Mouse (Mus musculus): ENCODE data around the gene Cpeb2.

Gene Cpeb2

DNA sequence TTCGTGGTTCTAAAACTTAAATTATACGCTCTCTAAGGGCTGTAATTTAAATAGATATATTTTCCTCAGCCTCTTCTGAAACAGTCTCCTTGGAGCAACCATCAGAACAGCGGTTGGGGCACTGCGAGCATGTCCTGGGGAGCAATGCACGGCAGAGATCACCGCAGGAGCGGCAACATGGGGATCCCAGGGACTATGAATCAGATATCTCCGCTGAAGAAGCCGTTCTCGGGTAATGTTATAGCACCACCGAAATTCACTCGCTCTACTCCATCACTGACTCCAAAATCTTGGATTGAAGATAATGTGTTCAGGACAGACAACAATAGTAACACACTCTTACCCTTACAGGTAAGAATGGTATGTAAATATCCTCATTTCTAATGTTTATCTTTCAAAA, 4.3 kb downstream of the Cpeb2 start:
- DNase-seq (ENCODE audit: extremely low read depth, low read depth, low spot score): no peak

DNA sequence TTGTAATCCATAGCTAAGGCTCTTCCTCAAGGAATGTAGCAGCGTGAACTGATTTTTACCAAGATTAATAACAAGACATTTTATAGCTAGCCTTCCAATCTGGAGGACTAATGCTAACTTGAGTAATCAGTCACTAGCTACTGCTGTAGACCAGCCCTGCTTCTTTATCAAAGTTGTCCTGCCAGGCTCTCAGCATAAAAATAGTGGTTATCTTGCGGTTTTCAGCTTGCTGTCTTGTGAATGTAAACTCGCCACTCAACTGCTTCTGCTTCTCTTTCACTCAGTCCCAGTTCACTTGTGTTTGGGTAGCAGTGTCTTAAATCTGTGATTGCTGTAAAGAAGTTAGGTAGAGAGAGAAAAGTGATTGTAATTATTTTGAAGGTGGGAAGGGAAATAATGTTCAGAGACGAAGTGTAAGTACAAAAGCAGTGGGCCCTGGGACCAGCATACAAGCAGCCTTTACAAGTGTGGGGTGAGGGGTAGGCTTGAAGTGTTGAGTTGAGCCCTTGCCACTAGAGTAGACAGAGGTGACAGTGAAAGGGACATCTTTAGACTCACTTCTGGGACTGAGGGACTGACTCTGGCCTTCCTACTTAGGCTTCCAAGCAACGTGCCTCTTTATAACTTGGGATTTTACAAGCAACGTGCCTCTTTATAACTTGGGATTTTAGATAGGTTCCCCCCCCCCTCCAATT, 6.3 kb downstream of the Cpeb2 start:
- no peak for DNase-seq (ENCODE audit: extremely low read depth, low read depth, low spot score)

DNA sequence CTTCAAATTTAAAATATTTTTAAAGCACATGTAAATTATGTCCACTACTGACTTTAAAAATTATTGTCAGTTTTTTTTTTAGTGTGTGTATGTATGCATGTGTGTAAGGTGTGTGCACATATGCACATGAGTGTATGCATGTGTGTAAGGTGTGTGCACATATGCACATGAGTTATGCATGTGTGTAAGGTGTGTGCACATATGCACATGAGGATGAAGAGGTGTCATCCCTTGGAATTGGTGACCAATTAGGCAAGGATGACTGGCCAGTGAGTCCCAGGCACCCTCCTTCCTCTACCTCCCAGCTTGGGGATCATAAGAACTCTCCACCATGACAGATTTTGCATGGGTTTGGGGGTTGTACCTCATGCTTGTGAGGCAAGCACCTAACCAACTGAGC, 7.8 kb downstream of the Cpeb2 start:
- no peak for DNase-seq (ENCODE audit: extremely low read depth, low read depth, low spot score)

DNA sequence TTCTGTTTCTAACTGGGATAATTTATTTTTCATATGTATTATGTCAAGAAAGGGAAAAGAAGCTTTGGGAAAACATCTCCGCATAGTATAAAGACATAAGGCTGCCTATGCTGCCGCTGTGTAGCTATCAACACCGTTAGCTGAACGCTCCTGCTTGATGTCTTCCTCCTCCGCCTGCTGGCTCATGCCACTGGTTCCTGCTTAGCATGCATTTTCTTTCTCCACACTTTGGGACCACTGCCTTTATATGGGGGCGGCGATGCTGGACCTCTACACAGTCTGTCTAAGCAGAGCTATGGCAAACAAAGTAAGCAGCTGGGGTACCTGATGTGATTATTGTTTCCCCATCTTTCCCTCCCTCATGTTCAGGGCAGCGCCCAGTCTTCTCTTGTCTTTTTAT, 13.3 kb downstream of the Cpeb2 start:
- no peak for DNase-seq (ENCODE audit: extremely low read depth, low read depth, low spot score)

DNA sequence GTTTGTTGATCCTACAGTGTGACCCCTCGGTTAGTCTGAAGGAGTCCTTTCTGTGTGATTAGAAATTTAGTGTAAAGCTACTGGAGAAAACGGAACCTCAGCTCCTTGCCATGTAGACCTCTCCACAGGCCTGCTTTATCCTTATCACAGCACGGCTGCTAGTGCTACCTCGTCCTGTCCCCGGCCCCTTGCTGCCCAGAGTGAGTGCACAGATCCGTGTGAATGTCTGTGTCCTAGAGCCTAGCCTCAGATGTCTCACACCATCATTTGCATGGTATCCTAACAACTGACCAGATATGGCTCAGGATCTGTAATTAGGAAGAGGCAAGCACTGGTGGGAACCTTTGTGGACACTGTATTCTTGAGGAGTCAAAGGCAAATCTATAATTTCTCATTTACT, 14.0 kb downstream of the Cpeb2 start:
- DNase-seq (ENCODE audit: extremely low read depth, low read depth, low spot score): no peak

DNA sequence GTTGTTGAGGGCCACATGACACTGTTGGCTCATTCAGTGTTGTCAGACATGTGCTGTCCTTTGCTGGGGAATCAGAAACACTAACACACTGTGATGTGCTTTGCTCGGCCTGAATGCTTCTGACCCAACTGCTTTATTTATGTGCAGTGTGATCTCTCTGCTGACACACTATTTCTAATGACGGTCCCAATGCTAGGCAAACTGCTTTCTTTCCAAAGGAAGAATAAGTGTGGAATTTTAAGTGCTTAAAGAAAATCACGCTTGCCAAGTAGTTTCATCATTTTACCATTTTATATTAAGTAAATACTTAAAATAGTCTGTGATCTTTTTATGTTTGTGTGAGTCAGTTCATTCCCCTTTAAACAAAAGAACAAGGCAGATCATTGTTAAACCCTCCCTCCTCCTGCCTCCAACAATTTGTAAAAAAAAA, 15.0 kb downstream of the Cpeb2 start:
- no peak for DNase-seq (ENCODE audit: extremely low read depth, low read depth, low spot score)

DNA sequence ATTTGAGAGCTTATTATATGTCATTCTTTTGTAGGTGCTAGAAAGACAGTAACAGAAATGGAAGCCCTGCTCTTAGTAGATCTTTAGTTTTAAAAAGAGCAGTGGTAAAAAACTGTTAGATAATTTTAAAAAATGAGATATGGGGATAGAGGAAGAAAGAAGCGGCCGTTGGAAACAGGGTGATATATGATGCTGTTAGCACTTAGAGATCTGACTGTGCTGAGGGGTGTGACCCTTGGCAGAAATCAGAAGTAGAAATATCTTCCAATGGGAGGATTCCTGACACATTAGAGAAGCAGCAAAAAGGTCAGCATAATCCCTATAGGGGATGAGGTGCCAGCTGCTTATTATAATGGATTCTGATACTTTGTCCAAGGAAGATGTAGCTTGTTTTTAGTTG, 24.5 kb downstream of the Cpeb2 start:
- no peak for DNase-seq (ENCODE audit: extremely low read depth, low read depth, low spot score)

DNA sequence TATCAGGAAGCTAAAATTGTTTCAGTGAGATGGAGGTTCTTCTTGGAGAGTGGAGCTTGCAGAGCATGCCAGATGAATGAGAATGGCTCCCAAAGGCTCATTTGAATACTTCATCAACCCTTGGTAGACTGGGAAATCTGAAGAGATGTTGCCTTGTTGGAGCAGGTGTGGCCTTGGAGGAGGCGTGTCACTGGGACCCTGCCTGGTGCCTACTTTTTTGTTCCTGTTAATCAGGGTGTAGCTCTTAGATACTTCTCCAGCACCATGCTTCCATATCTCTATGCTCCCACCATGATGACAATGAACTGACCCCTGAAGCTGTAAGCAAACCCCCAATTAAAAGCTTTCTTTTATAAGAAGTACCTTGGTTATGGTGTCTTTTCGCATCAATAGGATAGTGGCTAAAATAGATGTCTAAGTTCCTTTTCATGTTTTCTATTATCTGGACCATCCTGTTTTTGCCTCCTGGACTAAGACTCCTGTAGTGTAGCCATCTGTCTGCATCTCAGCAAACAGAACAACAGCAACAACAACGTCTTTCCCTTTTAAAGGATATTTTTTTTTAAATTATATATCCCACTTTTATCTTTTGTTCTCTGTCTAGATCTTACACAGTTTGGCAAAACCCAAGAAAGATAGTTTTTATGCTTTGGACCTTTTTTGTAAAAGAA, 25.6 kb downstream of the Cpeb2 start:
- no peak for DNase-seq (ENCODE audit: extremely low read depth, low read depth, low spot score)

DNA sequence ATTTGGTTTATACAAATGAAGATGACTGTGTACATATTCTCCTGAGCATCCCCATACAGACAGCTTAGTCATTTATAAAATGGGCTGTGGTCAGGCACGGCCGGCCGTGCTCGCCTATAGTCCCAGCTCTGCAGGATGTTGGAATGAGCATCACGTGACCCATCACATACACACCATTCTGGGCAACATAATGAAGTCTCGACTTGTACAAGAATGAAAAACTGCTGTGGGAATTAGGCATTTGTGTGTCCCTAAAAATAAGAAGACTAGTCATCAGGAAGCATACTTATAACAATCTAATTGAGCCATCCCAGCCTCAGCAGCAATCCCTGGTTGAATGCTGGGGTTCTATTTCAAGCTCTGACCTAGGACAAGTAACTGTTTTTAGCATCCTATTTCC, 28.8 kb downstream of the Cpeb2 start:
- no peak for DNase-seq (ENCODE audit: extremely low read depth, low read depth, low spot score)

DNA sequence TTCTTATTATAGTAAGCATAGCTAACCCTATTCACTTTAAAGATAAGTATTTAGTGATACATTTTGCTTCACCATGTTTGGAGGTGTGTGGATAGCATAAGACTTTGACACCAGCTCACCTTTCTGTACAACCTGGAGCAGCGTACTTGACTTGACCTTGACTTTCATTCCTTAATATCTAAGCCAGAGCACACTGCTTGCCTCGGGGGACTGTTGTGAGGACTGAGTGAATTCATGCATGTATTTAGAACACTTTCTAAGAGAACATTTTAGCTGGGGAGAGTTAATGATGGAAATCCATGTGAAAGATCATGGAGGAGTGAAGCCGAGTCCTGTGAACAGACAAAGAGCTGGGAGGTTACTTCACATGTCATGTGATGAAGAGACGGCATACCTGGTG, 31.0 kb downstream of the Cpeb2 start:
- no peak for DNase-seq (ENCODE audit: extremely low read depth, low read depth, low spot score)

DNA sequence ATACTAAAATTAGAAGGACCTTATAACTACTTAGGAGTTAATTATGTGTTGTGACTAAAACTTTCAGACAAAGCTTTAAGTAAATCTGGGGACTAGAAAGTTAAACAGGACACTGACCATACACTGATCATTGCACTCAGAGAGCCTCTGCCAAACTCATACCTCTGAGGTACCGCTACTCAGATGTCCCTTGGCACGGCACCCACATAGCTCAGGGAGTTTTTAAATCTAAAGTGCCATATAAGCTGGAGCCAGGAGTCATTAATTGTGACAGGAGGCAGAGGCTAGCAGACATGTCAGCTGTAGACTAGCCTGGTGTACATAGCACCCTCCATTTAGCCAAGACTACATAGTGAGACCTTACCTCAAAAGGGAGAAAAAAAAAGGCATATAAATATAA, 31.7 kb downstream of the Cpeb2 start:
- DNase-seq (ENCODE audit: extremely low read depth, low read depth, low spot score): no peak

DNA sequence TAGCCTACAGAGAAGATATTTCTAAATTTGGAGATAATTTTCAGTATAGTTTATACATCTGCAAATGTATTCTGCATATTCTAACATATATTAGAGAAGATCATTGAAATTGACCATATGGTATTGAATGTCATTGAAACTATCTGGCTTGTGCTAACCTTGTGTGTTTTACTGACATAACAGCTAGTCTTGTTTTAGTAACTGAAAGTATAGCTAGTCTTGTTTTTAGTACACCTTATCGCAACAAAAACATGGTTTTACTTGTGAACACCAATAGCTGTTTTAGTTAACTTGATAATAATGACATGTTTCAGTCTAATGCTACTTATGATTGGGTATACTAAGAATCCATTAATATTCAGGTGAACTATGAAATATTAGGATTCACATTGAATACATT, 45.0 kb downstream of the Cpeb2 start:
- DNase-seq (ENCODE audit: extremely low read depth, low read depth, low spot score): no peak

DNA sequence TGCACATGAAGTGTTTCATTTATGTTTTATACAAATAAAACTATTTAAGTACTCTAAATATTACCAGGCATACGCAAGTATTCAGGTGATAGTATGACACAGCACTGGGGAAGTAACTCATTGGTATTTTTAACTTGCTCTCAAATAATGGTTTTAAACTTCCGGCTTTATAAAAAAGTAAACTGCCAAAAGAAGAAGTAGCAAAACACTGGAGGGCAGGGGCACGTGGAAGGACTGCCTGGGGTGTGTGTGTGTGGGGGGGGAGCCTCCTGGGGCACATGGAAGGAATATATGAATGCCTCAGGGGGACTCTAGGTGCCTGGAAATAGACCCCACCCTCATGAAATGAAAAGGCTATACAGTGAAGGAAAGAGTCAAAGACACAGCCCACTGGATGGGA, 46.8 kb downstream of the Cpeb2 start:
- no peak for DNase-seq (ENCODE audit: extremely low read depth, low read depth, low spot score)

DNA sequence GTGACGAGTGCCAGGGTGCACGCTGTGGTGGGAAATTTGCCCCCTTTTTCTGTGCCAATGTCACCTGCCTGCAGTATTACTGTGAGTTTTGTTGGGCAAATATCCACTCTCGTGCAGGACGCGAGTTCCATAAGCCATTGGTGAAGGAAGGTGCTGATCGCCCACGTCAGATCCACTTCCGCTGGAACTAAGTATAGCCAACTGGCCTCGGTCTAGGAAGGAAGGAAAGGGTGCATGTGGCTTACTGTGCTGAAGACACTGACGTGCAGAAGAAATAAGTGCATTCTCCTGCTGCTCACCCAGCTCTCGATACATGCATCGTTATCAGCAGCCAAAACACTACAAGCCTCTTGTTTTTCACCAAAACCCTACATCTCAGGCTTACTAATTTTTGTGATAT, 52.8 kb downstream of the Cpeb2 start:
- no peak for DNase-seq (ENCODE audit: extremely low read depth, low read depth, low spot score)

DNA sequence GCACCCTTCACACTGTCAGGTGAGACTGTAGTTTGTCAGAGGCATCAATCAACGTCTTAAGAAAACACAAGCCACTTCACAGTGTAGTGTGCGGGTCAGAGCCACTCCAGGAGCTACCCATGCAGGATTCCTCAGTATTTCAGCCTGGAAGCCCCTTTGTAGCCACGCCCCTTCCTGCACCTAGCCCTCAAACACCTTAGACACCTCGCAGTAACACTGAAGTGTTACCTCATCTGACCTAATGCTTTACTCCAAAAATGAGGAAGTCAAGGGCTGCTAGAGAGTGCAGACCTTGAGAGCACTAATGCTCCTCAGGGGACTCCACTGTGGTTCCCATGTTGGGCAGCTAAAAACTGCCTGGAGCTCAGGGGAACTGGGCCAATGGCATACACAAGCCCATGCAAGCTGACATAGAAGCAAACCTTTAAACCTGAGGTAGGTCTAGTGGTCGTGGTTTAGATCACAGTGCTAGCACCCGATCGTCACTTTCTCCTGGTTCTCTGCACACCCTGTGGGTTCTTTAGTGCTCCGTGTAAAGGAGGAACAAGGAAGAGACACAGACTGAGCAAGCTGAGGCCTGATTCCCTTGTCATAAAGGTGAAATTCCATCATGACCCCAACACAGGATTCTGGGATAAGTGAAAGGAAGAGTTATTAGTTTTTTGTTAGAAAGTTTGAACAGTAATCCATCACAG, 56.9 kb downstream of the Cpeb2 start:
- DNase-seq (ENCODE audit: extremely low read depth, low read depth, low spot score): no peak

DNA sequence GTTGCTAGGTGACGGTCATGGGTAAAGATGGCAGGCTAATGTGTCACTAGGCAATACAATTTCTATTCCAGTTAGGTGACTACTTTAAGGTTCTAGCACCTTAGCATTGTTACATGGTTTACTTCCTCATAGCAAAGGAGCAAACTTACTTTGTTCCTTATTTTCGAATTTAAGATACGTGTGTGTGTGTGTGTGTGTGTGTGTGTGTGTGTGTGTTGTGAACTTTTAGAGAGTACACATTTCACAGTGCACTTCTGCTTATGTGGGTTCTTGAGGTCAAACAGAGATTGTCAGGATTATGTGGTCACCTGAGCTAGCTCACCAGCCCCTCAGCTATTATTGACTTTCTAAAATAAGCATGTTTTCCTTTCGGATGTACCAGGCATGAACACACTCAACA, 60.2 kb downstream of the Cpeb2 start:
- no peak for DNase-seq (ENCODE audit: extremely low read depth, low read depth, low spot score)

DNA sequence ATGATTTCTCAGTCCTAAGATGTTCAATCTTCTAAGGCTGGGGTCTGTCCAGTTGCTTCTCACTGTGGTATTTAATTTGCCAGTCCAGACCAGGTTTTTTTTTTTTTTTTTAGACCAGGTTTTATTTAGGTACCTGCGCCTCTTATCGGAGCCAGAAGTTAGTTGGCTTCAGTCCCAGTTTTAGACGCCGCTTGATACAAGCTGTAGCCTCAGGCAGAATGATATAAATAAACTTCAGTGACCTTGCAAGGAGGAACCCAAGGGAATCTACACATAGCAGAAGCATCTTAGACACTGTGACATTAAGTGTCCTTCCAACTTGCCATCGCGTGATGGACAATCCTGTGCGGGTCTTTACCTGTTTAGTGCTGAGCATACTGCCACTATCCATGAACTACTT, 64.5 kb downstream of the Cpeb2 start:
- no peak for DNase-seq (ENCODE audit: extremely low read depth, low read depth, low spot score)

DNA sequence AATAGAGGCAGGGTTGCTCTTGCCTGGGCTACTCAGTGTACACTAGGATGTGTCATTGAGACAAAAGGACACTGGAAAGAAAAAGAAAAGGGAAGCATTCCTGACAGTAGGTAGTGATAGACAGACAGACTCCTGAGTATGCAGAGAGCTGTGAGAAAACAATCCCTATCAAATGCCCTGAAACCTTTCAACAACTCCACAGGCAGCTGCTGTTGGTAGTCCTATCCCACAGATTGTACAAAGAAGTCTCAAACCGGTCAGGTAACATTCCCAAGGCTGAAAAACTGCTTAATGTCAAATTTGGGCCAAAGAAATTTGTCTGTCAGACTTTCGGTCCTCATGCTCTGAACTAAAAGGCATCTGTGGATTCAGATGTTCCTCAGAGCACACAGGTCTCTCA, 66.0 kb downstream of the Cpeb2 start:
- no peak for DNase-seq (ENCODE audit: extremely low read depth, low read depth, low spot score)

DNA sequence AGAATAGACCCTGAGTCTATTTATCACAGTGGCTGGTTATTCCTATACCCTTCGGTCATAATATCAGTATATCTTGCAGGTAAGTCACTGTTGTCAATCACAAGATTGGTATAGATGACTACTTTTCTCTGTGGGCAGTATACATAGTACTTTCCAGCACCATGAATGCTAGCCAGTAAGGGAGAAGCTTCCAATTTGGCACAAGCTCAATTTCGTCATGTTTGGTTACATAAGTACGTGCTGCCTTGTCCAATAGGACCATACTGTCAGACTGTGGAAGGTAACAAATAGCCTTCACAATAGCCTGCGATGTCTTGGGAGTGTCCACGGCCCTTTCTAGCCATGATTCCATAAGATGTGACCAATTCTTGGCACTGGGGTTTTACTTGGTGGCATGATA, 67.1 kb downstream of the Cpeb2 start:
- peak; percentile 59 for DNase-seq (ENCODE audit: extremely low read depth, low read depth, low spot score)

DNA sequence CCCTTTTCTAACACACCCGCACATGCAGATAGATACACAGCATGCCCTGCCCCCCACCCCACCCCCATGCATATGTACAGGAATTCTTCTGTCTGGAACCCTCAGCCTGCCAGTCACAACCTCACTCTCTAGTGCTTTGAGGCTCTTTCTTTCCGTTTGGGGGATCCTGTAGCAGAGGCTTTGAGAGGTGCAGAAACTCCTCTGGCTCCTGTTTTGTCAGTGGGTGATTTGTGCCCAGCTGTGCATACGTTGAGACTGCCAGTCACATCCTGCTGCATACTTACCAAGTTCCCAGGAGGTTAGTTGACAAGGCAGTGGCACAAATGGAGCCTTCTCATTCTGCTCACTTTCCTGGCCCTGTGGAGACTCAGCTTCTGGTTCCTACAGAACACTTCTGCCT, 68.0 kb downstream of the Cpeb2 start:
- DNase-seq (ENCODE audit: extremely low read depth, low read depth, low spot score): no peak

DNA sequence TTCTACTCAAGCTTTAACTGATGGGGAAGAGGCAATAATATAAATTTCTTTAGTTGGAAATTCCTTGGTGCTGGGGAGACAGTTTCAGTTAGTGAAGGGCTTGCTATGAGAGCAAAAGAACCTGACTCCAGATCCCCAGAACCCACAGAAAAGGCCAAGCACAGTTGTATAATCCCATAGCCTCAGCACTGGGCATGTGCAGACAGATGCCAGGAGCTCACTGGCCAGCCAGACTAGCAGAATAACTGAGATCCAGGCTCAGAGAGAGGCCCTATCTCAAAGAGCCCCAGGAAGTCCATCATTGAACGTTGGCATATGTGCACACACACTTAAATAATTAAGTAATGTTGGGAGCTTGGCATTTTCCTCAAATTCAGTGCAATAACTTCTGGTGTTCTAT, 70.5 kb downstream of the Cpeb2 start:
- no peak for DNase-seq (ENCODE audit: extremely low read depth, low read depth, low spot score)

DNA sequence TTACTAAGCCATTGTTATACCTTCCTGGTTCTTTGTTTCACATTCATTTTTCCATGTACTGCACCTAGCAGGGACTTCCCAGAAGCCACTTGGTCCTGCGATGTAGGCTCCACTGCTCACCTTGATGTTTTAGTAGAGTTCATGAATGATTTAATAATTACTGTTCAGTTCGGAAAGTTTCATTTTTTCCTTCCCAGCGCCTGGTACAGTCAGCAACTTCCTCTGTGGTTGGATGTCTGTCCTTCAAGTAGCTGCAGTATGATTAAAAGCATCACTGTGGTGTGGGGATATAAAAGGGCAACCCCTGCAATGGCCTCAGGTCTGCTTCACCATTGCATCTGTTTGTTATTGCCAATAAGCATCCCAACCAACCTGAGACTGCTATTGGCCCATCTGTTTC, 72.5 kb downstream of the Cpeb2 start:
- no peak for DNase-seq (ENCODE audit: extremely low read depth, low read depth, low spot score)
